40 mouse cellular contexts compared by ENCODE assay signal in the genomic region with DNA sequence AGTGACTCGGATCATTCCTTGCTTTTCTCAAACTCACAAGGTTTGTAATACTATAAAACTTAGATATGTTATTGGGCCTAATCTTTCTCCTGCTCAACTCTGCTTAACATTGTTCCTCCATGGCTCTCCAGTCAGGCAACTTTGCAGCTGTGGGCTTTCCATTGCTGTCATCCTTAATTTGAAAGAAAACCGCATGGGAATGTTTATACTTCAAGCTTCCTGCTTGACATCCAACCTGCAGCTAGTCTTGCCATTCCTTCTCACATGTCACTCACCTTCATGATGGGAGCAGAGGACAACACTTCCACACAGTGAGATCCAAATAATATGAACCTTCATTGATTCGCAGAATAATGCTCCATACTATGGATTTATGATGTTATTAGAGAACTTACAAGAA. TPM values are rescaled to one million over a fixed set of nuclear protein-coding genes. Genes with fewer than 3 reads are reported as not detected.
"Had no signal": no experiment of that assay in that cellular context is flagged by ENCODE, and none has a peak within 500 bp of the region (broad histone marks: within the 10 kb centered on the region; RNA-seq: fewer than 3 reads in every experiment).

No protein-coding gene starts in this region.

- H3K27ac ChIP-seq: heart, embryonic 15.5 days; hindbrain, embryonic 10.5 days; hindbrain, embryonic 12.5 days; hindbrain, embryonic 13.5 days; hindbrain, embryonic 14.5 days; hindbrain, embryonic 15.5 days; hindbrain, postnatal 0 days; intestine, embryonic 15.5 days; kidney, embryonic 15.5 days; kidney, postnatal 0 days; layer of hippocampus, adult 2 months; left cerebral cortex, adult 2 months had no signal

- H3K4me1 ChIP-seq: heart, embryonic 15.5 days; hindbrain, embryonic 15.5 days; intestine, embryonic 15.5 days; kidney, embryonic 15.5 days had no signal

- DNase-seq: heart, postnatal 10 days; heart, postnatal 14 days; heart, postnatal 36 days; heart, postnatal 4 days; kidney, adult 11 months; kidney, adult 18-20 months; kidney, adult 2 months; kidney, adult 8-10 months; kidney, adult 9 months; kidney, postnatal 10 days; kidney, postnatal 14 days; kidney, postnatal 25 days; kidney, postnatal 36 days; kidney, postnatal 4 days; layer of hippocampus, adult 9-11 months; layer of hippocampus, postnatal 36 days had no signal

- H3K27me3 ChIP-seq: heart, embryonic 15.5 days; hindbrain, embryonic 12.5 days; hindbrain, embryonic 13.5 days; hindbrain, embryonic 15.5 days; intestine, embryonic 15.5 days; kidney, embryonic 15.5 days had no signal

- H3K4me3 ChIP-seq: heart, embryonic 15.5 days; hindbrain, embryonic 10.5 days; hindbrain, embryonic 12.5 days; hindbrain, embryonic 13.5 days; hindbrain, embryonic 15.5 days; intestine, embryonic 15.5 days; kidney, embryonic 15.5 days; layer of hippocampus, adult 2 months; left cerebral cortex, adult 2 months had no signal

RNA-seq across cellular contexts. Expression of a gene that starts 2.9 kb away (rescaled TPM):
- polyA plus RNA-seq: heart, embryonic 14.5 days; heart, embryonic 15.5 days; heart, embryonic 16.5 days; heart, postnatal 0 days; hindbrain, embryonic 10.5 days; hindbrain, embryonic 11.5 days; hindbrain, embryonic 12.5 days; hindbrain, embryonic 13.5 days; hindbrain, embryonic 14.5 days; hindbrain, embryonic 15.5 days; hindbrain, embryonic 16.5 days; hindbrain, postnatal 0 days; inflammation-experienced regulatory T-cells, adult 6 months; intestine, embryonic 14.5 days; intestine, embryonic 15.5 days; intestine, embryonic 16.5 days; intestine, postnatal 0 days; kidney, adult 2 months; kidney, embryonic 14.5 days; kidney, embryonic 15.5 days; kidney, embryonic 16.5 days; kidney, postnatal 0 days; large intestine, adult 2 months had no signal
